Mouse (Mus musculus) megakaryocyte progenitor cell, adult 5-6 weeks (primary cell): ENCODE data around the gene Arhgef3. TPM values are rescaled to one million over a fixed set of nuclear protein-coding genes. Genes with fewer than 3 reads are reported as not detected.

Source experiments
- ATAC-seq: replicated peaks from 2 replicates; pipeline ENCODE4 v1.8.0; 2016; ENCODE audit warnings: mild to moderate bottlenecking, moderate TSS enrichment, inconsistent platforms; ENCODE audit not compliant: poor library complexity
- total RNA-seq, 2 experiments: library from RNA; stranded (forward) in 1 of 2; stranded (reverse) in 1 of 2; fragments of 157-497, 149-512 nt in 1 of 2; fragments of 200-1000 nt in 1 of 2; gene quantifications; 2 replicates each; pipeline versions ENCODE4 v1.2.3 to v1.2.4; 2015 to 2017

The Arhgef3 gene
- total RNA-seq, 2 experiments from 2014 or later = 13.8 to 15.5 TPM

DNA sequence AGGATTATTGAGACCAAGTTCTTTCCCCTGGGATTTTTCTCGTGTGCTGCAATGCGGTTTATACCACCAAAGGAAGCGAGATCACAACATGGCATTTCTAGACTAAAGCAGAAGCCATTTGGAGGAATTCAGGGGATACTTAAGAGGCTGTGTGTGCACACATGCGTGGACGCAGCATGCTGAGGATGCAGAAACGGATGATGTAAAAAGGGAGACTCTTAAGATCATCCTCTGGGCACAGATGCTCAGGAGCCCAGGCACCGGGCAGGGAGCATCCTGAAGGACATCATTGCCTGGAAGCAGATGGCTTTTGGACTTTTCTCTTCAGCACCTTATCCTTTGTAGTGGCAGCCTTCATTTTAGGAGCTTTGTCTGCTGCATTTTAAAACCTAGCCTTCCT lies 246.2 kb downstream of the Arhgef3 start:
- ATAC-seq = no peak

DNA sequence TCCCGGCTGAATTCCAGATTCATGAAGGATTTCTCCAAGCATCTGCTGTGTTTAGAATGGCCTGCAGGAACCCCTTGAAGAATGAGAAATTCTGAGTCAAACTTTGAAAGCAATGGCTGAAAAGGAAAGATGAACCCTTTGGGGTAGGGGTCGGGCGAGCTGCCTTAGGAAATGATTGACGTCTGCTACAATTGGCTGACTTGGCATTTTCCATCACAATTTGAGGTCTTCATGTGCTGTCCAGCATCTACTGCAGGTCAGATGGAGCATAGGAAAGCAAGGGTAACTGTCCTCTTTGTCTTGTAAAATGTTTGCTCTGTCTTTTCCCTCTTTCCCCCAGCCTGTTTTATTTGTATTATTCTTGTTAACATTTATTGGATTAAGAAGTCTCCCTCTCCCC lies 246.8 kb downstream of the Arhgef3 start:
- ATAC-seq = no peak

DNA sequence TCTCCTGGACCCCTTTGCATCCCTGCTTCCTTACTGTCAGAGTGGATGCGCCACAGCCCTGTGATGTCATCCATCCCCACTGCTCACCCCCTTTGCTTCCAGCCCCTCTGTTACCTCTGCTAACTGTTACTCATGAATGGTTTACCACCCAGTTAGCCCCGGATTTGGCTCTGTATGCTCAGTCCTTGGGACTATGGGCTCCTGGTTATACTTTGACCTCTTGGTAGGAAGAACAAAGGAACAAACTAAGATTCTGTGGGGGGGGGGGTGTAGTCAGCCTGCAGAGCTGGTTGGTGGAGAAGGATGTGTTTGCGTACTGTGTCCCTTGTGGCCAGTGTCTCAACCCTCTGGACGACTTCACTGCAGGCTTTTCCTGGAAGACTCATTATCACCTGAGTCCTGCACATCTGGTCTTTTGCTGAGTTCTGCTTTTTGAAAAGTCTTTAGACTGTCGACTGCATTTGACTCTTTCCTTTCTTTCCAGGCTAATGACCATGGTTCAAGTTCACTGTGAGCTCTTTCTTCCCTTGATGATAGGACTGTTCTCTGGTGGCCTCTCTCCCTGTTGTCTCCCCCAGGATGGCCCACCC lies 250.1 kb downstream of the Arhgef3 start:
- ATAC-seq = peak; percentile 54

DNA sequence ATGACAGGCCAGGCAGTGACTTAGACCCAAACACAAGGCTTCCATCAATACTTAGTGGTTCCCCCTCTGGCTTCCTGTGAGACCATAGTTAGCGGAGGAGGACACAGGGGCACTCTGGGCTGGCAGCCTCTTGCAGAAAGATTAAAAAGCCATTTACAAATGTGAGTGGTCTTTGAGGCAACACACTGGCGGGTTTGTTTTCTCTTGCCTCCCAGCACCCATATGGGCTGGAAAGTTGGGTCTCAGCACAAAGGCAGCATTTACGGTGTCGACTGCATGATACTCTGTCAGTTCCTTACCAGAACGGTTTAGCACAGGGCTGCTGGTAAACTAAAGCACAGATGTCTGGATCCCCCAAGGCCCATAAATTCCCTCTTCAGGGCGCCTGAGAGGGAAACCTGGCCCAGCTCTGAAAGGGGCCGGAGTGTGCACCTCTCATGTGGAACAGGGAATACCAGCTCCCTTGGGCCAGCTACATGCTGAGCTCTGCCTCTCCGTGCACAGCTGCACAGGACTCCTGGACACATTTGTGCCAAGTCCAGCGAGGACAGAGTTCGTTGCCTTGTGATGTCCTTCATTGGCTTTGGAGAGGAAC lies 252.5 kb downstream of the Arhgef3 start:
- ATAC-seq = no peak; the same call in 1 of the 2 replicates

DNA sequence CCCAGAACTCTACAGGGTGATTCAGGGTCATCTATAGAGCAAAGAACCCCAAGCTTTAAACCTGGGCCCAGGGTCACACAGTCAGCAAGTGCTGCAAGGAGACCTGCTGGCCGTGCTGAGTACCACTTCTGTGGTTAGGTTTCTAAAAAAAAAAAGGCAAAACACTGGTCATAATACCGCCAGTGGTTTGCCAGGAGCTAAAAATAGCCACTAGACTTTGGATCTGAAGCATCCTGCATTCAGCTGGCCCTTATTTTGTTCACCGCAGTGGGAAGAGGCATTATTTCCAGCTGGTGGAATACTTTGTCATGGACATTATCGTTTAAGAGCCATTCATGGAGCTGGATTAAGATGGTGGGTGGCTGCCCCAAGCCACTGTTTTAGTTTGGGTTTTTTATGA lies 253.9 kb downstream of the Arhgef3 start:
- ATAC-seq = peak; percentile 29; the same call in 1 of the 2 replicates

DNA sequence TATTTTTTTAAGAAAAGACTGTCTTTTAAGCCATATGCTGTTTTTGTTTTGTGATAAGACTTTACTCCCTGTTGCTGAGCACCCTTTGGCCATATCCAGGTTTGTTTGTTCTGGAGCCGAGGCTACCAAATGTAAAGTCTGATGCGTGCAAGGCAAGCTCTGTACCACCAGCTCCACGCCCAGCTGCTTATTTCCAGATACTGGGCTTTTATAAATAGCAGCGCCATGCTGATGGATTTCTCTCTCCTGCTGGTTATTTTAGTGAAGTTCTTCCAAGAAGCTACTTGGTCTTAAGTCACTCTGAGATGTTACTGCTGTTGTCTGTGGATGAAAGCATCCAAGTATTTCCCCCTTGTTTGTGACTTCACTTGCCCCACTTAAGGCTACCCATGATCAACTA lies 254.8 kb downstream of the Arhgef3 start:
- ATAC-seq = no peak

DNA sequence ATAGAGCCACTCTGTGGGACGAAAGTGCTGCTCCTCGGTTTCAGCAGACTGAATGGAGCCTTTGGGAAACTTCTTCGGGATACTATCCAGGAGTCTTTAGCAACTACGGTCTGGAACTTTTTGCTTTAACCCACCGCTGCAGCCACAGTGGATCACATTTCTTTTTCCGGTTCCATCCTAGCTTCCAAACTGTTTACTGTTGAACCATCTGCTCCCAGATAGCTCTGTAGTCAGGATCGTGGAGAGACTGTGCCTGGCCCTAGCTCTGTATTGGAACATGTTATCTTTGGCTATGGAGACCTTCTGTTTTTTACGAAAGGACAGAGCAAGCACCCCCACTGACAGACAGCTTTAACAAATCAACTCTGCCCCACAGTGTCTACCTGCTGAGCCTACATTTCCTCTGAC lies 257.0 kb downstream of the Arhgef3 start:
- ATAC-seq = no peak

DNA sequence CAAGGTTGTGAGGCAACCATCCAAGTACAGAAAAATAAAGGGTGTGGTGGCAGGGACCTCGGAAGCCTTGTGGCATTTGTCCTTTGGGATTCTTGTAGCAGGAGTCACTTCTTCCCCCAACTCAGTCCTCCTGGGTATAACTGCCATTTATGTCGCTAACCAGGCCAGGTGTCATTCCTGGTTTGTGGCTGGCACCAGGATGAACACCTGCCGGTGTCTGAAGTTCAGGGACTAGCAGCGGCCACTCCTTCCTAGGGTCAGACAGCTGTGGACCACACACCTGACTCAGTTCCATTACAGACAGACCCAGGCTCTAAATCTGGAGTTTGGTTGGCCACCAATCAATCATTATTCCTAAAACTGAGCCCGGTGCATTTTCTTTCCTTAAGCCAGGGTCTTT lies 258.8 kb downstream of the Arhgef3 start:
- no peak for ATAC-seq

DNA sequence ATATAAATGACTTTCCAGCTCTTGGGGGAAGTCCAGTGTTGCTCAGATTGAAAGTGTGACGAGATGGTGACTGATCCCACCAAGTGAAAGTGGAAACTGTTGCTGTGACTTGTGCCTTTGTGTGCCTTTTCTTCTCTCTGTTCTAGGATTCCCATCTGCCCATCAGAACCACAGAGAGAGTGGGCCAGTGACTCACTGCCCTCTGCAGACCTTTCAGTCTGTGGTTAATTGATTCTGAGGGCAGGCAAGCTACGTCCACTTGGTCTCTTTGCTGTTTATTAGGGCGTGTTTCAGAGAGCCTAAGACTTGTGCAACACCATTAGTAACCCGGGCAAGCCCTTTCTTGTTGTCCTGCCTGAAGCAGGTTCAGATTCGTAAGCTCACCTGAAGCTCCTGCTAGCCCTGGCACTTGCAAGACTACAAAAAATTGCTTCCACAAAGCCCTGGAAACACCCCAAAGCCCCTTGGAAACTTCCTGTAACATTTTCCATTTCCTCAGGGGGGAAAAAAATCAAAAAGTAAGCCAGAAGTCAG lies 261.5 kb downstream of the Arhgef3 start:
- peak; percentile 23; the same call in 1 of the 2 replicates for ATAC-seq

DNA sequence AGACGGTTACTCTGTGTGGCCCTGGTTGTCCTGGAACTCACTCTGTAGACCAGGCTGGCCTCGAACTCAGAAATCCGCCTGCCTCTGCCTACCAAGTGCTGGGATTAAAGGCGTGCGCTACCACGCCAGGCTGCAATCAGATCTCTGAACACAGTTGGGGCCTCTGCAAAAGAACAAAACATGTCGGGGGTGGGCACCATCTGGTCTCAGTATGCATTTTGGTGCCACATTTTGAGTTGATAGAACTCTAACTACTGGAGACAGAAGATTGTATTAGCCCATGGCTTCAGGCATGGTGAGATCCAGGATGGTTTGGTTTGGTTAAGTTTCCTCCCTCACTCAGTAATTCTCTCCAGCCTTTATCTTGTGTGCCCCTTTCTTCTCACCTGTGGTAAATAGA lies 264.0 kb downstream of the Arhgef3 start:
- no peak for ATAC-seq

DNA sequence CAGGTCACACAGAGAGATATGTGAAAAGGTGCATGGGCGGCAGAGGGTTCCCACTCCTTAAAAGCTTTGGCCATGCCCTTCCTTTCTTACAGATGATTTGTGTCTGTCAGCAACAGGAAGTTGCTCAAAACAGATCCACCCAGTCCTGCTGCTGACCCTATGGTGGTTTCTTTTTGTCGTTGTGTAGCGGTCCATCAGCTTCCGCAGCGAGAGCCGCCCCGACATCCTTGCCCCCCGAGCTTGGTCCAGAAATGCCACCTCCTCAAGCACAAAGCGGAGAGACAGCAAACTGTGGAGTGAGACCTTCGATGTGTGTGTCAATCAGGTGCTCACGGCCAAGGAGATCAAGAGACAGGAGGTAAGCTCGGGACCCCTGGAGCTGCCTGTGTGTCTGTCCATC lies 264.7 kb downstream of the Arhgef3 start:
- ATAC-seq = peak; percentile 70

DNA sequence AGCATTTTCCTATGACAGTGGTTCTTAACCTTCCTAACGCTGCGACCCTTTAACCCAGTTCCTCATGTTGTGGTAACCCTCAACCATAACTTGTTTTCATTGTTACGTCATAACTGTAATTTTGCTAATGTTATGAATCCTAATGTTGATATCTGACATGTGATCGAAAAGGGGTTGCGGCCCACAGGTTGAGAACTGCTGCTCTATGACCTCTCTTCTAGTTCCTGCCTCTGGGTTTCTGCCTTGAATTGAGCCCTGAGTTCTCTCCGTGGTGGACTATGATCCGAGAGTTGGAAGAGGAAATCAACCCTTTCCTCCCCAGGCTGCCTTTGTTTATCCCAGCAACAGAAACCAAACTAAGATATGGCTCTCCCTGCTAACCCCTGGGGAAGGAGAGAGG lies 266.8 kb downstream of the Arhgef3 start:
- peak; percentile 35 for ATAC-seq

DNA sequence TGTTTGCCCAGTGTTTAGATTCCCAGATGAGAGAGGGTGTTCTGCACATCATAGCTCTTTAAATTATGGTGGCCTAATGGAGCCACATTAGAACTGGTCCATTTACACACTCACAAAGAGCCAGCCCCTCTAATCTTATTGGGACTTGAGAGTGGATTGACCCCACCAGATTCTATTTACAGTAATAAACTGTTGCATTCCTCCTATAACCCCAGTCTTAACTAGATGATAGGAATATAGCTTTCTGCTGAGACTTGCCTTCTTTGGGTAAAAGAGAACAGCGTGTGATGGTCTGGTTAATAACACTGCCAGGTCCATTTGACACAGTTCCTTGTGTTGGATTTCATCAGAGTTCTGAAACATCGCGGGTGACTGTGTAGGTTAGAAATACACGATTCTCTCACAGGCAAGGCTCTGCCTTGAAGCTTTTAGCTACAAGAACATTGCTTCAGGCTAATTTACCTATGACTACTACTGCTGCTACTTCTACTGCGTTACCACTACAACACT lies 268.7 kb downstream of the Arhgef3 start:
- no peak for ATAC-seq

DNA sequence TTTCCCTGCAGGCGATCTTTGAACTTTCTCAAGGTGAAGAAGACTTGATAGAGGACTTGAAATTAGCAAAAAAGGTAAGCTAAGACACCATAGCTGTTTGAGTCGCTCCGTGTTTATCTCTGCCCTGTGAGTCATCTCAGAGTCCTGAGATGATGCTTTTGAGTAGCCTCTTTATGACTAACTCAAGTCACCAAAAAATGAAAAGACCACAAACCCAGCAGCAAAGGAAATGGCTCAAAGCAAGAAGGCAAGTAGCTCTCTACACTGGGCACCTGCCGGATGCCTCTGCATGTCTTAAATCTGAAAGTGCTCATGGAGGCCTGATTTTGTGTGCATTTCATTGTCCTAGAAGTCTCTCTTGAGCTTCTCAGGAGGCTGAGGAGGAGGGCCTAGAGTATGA lies 269.4 kb downstream of the Arhgef3 start:
- no peak for ATAC-seq

DNA sequence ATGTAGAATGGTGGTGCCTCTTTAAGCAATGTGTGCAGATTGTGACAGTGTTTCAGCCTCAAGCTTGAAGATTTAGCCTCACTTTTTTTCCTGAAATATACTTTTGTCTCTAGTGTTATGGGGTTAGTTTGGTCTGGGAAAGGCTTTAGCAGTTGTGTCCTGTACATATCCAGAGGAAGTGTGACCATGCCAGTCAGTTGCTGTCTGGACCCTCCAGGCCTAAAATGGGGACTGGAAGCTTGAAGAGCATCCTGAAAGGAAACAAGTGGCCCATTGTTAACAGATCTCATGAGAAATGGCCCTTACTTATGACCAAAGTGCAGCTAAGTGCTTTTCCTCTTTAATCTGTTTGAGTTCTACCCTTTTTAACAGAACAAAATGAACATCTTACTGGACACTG lies 273.9 kb downstream of the Arhgef3 start:
- no peak for ATAC-seq

DNA sequence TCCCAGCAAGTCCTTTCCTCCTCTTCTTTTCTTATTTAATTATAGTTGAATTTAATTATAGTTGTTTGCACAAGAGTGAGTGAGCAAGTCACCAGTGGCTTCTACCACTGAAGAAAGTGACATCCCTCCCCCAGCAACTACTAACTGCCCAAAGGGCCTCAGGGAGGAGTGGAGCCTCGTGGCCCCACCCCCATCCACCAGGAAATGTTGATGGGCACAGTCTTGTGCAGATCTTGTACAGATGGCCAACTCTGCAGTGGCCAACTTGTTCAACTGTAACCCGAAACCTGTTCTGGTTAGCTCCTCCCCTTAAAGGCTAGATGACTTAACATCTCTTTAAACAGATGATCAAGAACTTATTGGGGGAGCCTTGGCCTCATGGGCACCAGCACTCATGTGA lies 275.0 kb downstream of the Arhgef3 start:
- ATAC-seq = peak; percentile 42; the same call in 1 of the 2 replicates

DNA sequence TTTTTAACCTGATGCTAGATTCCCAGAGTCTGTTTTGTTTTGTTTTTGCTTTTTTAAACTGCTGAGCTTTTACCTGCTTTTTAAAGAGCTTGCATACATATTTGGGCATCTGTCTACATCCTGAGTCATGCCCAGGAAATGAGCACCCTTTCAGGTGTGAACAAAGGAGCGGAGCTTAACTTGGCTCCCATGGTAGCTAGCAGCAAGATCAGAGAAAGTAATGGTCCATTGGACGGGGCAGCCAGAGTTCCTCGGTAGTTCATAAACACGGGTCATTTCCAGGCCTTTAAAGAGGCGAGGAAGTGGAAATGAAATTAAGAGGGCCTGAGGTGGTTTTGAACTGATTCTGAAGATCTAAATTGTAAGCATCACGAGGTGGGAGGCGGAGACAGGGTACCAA lies 276.0 kb downstream of the Arhgef3 start:
- no peak for ATAC-seq

DNA sequence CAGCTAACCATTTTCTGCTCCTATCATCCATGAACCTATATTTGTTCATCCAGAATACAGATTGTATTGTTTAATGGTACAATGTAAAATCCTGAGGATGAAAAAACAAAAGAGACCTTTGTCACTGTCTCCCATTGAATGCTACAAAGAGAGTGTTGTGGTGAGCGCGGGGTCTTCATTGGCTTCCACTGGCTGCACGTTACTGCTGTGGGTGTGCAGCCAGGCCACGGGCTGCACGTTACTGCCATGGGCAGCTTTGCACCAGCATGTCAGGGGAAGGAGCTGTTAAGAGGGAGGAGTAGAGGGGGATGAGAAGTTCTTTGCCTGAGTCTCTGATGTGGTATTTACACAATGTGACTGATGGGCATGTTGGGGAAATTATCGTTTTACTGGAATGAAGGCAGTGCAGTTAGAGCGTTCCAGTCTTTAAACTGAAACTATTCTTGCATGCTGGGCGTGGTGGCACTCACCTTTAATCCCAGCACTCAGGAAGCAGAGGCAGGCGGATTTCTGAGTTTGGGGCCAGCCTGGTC lies 277.1 kb downstream of the Arhgef3 start:
- ATAC-seq = no peak

DNA sequence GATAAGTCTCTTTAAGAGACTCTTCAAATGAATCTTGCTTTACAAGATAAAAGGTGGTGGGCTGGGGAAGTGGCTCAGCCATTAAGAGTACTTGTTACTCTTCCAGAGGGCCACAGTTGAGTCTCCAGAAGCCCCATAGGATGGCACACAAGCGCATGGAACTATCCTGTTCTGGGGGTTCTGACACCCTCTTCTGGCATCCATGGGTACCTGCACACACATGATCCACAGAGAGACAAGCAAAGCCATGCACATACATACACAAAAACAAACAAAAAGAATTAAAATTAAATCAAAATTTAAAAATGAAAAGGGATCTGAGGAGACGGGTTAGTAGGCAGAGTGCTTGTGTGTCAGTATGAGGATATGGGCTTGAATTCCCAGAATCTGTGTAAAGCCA lies 278.0 kb downstream of the Arhgef3 start:
- 0 out of 2 replicates have a peak, but pooled peaks have one; percentile 35 for ATAC-seq

DNA sequence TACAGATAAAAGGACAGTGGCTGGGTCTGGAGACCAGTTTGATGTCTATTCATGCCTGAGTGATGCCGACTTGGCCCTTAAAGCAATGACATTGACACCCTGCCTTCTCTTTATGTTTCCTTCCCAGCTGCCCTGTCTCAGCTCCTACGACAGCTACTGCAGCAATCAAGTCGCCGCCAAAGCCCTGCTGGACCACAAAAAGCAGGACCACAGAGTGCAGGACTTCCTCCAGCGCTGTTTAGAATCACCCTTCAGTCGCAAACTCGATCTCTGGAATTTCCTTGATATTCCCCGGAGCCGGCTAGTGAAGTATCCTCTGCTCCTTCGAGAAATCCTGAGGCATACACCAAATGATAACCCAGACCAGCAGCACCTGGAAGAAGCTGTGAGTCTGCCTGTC lies 279.1 kb downstream of the Arhgef3 start:
- no peak for ATAC-seq

DNA sequence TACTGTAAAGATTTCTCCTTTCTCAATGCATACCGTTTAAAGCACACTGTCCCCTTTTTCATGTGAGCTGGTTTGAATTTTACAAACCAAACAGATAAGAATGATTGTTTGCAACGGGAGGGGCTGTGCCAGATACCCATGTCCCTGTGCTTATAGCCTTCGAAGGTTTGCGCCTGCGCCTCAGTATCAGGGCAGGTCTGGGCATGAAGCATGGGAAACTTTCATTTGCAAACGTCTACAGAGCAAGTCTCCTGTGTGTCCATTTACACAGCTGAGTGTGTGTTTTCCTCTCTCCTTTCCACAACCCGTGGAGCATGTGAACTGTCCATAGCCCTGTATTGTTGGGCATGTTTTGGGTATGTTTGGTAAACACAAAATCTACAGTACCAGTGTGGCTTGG lies 281.7 kb downstream of the Arhgef3 start:
- ATAC-seq = no peak

DNA sequence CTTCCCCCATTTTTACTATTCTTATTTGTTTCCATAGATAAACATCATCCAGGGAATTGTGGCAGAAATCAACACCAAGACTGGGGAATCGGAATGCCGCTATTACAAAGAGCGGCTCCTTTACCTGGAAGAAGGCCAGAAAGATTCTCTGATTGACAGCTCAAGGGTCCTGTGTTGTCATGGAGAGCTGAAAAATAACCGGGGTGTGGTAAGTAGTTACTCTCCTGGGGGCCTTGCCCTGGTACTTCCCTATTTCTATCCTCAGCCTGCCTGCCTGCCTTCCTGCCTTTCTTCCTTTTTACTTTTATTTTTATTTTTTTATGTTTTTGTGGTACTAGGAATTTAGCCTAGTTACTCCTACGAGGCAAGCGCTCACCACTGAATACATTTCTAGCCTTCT lies 282.8 kb downstream of the Arhgef3 start:
- peak; percentile 90 for ATAC-seq
